Mouse (Mus musculus): ENCODE data around the gene Ccdc24. TPM values are rescaled to one million over a fixed set of nuclear protein-coding genes. Genes with fewer than 3 reads are reported as not detected.

Ccdc24 gene
- polyA plus RNA-seq, 1 experiment from 2014 or later: 2.0 TPM

DNA sequence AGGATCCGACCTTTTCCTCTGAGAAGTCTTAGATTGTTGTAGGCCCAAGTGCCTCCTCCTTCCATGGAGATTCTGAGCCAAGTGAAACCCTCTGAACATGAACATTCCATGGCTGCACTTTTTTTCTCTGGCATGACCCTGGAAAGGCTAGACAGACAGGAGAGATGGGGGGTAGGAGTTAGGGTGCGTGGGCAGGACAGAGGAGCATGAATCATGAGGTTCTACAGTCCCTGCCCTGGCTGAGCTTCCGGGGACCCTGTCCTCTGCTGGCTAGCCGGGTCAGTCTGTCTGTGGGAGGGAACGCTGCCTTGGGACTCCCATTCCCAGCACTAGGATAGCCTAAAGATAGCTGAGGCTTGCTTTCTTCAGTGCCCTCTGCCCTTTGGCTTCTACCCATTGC, 27.9 kb downstream of the Ccdc24 start:
- Histone ChIP-seq H3K9me3 (ENCODE audit: control insufficient read depth, low read length) (no peaks in the 10 kb centered on the region), H3K4me2 (ENCODE audit: low read depth, low read length) (no peak overlapping the region), H3K27ac (ENCODE audit: low read length) (no peak overlapping the region), H3K27me3 (ENCODE audit: control insufficient read depth, insufficient read depth, low read depth, low read length) (no peaks in the 10 kb centered on the region), H3K36me3 (ENCODE audit: control insufficient read depth, insufficient read depth, low read length) (no peaks in the 10 kb centered on the region), H3K4me1 (replicated peaks; ENCODE audit: control insufficient read depth, insufficient read depth, low read length) (peaks cover 5% of the 10 kb centered on the region; the same call in 1 of the 2 replicates), H3K9ac (ENCODE audit: low read length) (no peak overlapping the region), H3K4me3 (ENCODE audit: low read length) (no peak overlapping the region)
- ATAC-seq (ENCODE audit: low read depth): no peak
- WGBS: 78% methylated on average over 5 of the region's 5 CpGs

DNA sequence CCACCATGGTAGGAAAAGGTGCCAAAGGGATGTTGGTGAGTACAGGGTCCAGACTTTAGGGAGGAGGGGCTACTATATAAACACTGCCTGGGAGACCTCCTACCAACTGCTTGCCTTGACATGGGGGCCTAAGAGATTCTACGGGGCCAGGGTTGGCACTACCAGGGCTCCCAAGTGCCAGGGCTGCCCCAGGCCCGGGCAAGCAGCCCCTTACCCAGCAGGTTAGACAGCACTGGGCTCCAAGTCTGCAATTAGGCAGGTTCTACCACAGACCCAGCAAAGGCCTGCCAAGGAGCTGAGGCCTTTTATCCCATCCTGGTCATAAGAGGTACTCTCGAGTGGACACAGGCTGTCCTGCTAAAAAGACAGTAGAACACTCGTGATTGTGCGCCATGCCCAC, 29.3 kb downstream of the Ccdc24 start:
- Histone ChIP-seq H3K4me2 (ENCODE audit: low read depth, low read length) (no peak overlapping the region), H3K27ac (ENCODE audit: low read length) (no peak overlapping the region), H3K36me3 (ENCODE audit: control insufficient read depth, insufficient read depth, low read length) (no peaks in the 10 kb centered on the region), H3K9ac (ENCODE audit: low read length) (no peak overlapping the region), H3K9me3 (ENCODE audit: control insufficient read depth, low read length) (no peaks in the 10 kb centered on the region), H3K4me1 (replicated peaks; ENCODE audit: control insufficient read depth, insufficient read depth, low read length) (peaks cover 5% of the 10 kb centered on the region; the same call in 1 of the 2 replicates), H3K27me3 (ENCODE audit: control insufficient read depth, insufficient read depth, low read depth, low read length) (no peaks in the 10 kb centered on the region), H3K4me3 (ENCODE audit: low read length) (no peak overlapping the region)
- ATAC-seq (ENCODE audit: low read depth): no peak
- WGBS: 88% methylated on average over 5 of the region's 5 CpGs

DNA sequence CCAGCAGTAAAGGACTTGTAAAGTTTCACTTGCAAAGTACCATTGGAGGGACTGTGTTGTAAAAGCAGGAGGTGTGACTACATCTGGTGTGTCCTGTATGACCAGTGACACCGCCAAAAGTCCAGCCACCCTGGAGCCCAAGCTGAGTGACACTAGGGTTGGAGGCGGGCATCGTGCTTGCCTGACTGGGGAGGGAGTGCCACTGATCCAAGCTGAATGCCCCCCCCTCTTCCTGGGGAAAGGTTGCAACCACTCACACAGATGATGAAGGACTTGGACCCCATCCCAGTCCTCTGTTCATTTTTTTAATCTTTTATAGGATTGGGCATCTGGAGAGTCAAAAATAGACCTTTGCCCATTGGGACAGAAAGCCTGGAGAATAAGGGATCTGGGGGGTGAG, 30.8 kb downstream of the Ccdc24 start:
- Histone ChIP-seq H3K4me3 (ENCODE audit: low read length) (no peak overlapping the region), H3K9ac (ENCODE audit: low read length) (no peak overlapping the region), H3K36me3 (ENCODE audit: control insufficient read depth, insufficient read depth, low read length) (no peaks in the 10 kb centered on the region), H3K9me3 (ENCODE audit: control insufficient read depth, low read length) (no peaks in the 10 kb centered on the region), H3K27me3 (ENCODE audit: control insufficient read depth, insufficient read depth, low read depth, low read length) (no peaks in the 10 kb centered on the region), H3K4me1 (replicated peaks; ENCODE audit: control insufficient read depth, insufficient read depth, low read length) (peaks cover 3% of the 10 kb centered on the region; the same call in 1 of the 2 replicates), H3K27ac (ENCODE audit: low read length) (no peak overlapping the region), H3K4me2 (ENCODE audit: low read depth, low read length) (no peak overlapping the region)
- no peak for ATAC-seq (ENCODE audit: low read depth)
- WGBS: 74% methylated on average over 3 of the region's 3 CpGs

DNA sequence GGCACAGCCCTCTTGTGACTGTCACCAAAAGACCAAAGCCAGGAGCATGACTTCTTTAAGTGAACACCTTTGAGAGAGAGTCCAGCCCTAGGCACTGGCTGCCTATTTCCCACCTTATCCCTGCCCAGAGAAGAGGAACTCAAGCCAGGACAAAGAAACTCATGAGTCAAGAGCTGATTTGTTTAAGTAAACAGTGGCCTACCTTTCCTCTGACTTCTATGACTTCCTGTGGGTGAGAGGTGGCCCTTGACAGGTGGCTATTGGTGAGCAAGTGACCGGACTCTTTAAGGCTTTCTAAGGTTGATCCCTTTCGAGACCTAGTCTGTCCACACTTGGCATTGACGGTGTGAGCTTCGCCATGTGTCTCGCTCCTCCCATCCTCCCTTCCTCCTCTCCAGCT, 31.5 kb downstream of the Ccdc24 start:
- 65% methylated on average over 5 of the region's 5 CpGs for WGBS
- Histone ChIP-seq H3K36me3 (ENCODE audit: control insufficient read depth, insufficient read depth, low read length) (no peaks in the 10 kb centered on the region), H3K9me3 (ENCODE audit: control insufficient read depth, low read length) (no peaks in the 10 kb centered on the region), H3K9ac (ENCODE audit: low read length) (no peak overlapping the region), H3K4me1 (replicated peaks; ENCODE audit: control insufficient read depth, insufficient read depth, low read length) (0 out of 2 replicates have a peak, but pooled peaks cover 3% of the 10 kb centered on the region), H3K27me3 (ENCODE audit: control insufficient read depth, insufficient read depth, low read depth, low read length) (no peaks in the 10 kb centered on the region), H3K27ac (ENCODE audit: low read length) (no peak overlapping the region), H3K4me3 (ENCODE audit: low read length) (no peak overlapping the region), H3K4me2 (ENCODE audit: low read depth, low read length) (no peak overlapping the region)
- ATAC-seq (ENCODE audit: low read depth): no peak

DNA sequence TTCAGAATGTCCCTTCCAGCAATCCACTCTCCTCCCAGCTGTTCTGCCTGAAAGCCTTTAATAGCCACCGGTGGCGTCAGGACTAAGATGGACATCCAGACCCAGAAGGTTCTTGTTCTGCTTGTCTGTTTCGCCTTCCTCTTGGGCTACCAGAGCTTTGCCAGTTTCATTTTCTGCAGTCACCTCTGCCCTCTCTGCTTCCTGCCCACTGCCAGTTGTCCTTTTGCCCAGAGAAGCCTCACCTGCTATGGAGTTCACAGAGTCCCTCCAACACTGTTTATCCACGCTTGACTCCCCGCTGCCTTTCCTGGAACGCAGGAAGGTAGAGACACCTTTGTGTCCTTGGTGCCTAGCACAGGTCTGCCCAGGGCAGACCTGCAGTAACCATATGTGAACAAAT, 33.0 kb downstream of the Ccdc24 start:
- Histone ChIP-seq H3K27ac (ENCODE audit: low read length) (no peak overlapping the region), H3K4me2 (ENCODE audit: low read depth, low read length) (no peak overlapping the region), H3K9ac (ENCODE audit: low read length) (no peak overlapping the region), H3K4me1 (replicated peaks; ENCODE audit: control insufficient read depth, insufficient read depth, low read length) (peaks cover 8% of the 10 kb centered on the region; the same call in 1 of the 2 replicates), H3K9me3 (ENCODE audit: control insufficient read depth, low read length) (no peaks in the 10 kb centered on the region), H3K36me3 (ENCODE audit: control insufficient read depth, insufficient read depth, low read length) (no peaks in the 10 kb centered on the region), H3K4me3 (ENCODE audit: low read length) (no peak overlapping the region), H3K27me3 (ENCODE audit: control insufficient read depth, insufficient read depth, low read depth, low read length) (no peaks in the 10 kb centered on the region)
- no peak for ATAC-seq (ENCODE audit: low read depth)
- 79% methylated on average over 6 of the region's 6 CpGs for WGBS

DNA sequence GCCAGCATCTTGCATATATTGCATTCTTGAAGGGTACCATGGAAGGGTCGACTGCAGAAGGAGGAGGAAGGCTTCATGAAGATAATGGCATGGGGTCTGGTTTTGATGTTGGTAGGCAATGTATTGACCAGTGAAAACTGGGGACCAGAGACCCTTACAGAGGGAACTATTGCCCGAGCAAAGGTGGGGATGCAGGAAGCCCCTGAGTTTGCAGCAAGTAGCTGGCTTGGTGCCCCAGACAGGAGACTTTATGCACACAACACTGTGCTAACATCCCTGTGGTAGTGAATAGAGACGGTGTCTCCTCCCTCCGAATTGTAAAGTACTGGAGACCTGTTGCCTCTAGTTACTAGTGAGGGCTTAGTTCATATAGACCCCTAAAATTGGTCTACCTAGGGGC, 35.1 kb downstream of the Ccdc24 start:
- H3K4me3 ChIP-seq (ENCODE audit: low read length): no peak overlapping the region
- H3K27ac ChIP-seq (ENCODE audit: low read length): no peak overlapping the region
- H3K27me3 ChIP-seq (ENCODE audit: control insufficient read depth, insufficient read depth, low read depth, low read length): no peaks in the 10 kb centered on the region
- 69% methylated on average over 4 of the region's 4 CpGs for WGBS
- no peak for ATAC-seq (ENCODE audit: low read depth)
- H3K9me3 ChIP-seq (ENCODE audit: control insufficient read depth, low read length): no peaks in the 10 kb centered on the region
- H3K4me1 ChIP-seq (replicated peaks; ENCODE audit: control insufficient read depth, insufficient read depth, low read length): peaks cover 8% of the 10 kb centered on the region; the same call in 1 of the 2 replicates
- H3K9ac ChIP-seq (ENCODE audit: low read length): no peak overlapping the region
- H3K4me2 ChIP-seq (ENCODE audit: low read depth, low read length): no peak overlapping the region
- H3K36me3 ChIP-seq (ENCODE audit: control insufficient read depth, insufficient read depth, low read length): no peaks in the 10 kb centered on the region

DNA sequence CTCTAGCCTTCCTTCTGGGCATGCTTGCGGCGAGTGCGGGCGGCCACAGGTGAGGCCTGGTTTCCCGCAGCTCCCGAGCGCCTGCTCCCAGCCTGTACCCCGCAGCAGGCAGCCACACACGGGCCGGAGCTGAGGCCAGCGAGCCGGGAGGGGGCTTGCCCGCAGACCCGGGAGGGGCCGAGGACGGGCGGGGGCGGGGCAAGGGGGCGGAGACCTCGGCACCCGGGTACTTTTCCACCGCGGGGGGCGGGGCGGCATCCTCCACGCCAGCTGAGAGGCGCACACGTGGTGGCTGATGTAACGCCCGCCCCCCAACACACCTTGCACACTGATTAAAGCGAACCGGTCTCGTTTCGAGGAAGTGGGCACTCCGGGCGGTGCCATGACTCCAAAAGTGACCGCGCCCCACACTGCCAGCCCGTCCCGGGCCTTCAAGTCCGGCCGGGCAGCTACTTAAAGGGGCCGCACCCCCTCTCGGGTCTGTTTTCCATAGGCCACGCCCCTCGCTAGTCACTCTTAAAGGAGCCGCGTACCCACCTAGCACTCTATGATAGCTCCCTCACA, 36.1 kb downstream of the Ccdc24 start:
- Histone ChIP-seq H3K4me2 (ENCODE audit: low read depth, low read length) (peak overlapping the region; percentile 93), H3K4me1 (replicated peaks; ENCODE audit: control insufficient read depth, insufficient read depth, low read length) (peaks cover 8% of the 10 kb centered on the region; the same call in 1 of the 2 replicates), H3K9me3 (ENCODE audit: control insufficient read depth, low read length) (no peaks in the 10 kb centered on the region), H3K27ac (ENCODE audit: low read length) (peak overlapping the region; percentile 81), H3K36me3 (ENCODE audit: control insufficient read depth, insufficient read depth, low read length) (no peaks in the 10 kb centered on the region), H3K27me3 (ENCODE audit: control insufficient read depth, insufficient read depth, low read depth, low read length) (no peaks in the 10 kb centered on the region), H3K9ac (ENCODE audit: low read length) (peak overlapping the region; percentile 76), H3K4me3 (ENCODE audit: low read length) (peak overlapping the region; percentile 70)
- peak; percentile 90 for ATAC-seq (ENCODE audit: low read depth)
- 1% methylated on average over 36 of the region's 48 CpGs for WGBS

DNA sequence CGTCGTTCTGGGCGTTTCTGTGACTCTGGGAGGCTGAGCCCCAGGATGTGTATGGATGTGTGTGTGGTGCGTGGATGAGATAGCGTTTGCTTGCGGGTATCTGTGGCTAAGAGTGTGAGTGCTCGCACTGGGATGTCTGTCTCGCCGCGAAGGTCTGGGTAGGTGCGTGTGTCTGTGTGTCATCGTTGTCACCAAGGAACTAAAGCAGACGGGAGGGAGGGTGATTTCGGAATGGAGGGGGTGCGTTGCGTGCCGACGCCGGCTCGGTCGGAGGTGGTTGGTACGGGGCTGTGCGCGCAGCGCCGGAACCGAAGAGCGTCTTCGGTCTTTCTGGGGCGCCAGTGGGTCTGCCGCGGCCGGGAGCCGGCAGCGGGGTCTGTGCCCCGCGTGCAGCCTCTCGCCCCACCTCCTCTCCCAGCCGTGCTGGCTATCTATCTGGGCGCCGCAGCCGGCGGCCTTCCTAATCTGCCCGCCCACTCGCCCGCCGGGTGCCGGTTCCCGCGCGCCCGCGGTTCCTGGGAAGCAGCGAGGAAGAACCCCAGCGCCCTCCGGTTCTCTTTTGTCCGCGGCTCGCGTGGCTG, 36.7 kb downstream of the Ccdc24 start:
- H3K36me3 ChIP-seq (ENCODE audit: control insufficient read depth, insufficient read depth, low read length): no peaks in the 10 kb centered on the region
- ATAC-seq (ENCODE audit: low read depth): peak; percentile 26
- peak overlapping the region; percentile 76 for H3K9ac ChIP-seq (ENCODE audit: low read length)
- peak overlapping the region; percentile 70 for H3K4me3 ChIP-seq (ENCODE audit: low read length)
- peak overlapping the region; percentile 93 for H3K4me2 ChIP-seq (ENCODE audit: low read depth, low read length)
- H3K4me1 ChIP-seq (replicated peaks; ENCODE audit: control insufficient read depth, insufficient read depth, low read length): peaks cover 8% of the 10 kb centered on the region; the same call in 1 of the 2 replicates
- no peaks in the 10 kb centered on the region for H3K27me3 ChIP-seq (ENCODE audit: control insufficient read depth, insufficient read depth, low read depth, low read length)
- peak overlapping the region; percentile 81 for H3K27ac ChIP-seq (ENCODE audit: low read length)
- no peaks in the 10 kb centered on the region for H3K9me3 ChIP-seq (ENCODE audit: control insufficient read depth, low read length)
- under 1% methylated on average over 60 of the region's 60 CpGs for WGBS

DNA sequence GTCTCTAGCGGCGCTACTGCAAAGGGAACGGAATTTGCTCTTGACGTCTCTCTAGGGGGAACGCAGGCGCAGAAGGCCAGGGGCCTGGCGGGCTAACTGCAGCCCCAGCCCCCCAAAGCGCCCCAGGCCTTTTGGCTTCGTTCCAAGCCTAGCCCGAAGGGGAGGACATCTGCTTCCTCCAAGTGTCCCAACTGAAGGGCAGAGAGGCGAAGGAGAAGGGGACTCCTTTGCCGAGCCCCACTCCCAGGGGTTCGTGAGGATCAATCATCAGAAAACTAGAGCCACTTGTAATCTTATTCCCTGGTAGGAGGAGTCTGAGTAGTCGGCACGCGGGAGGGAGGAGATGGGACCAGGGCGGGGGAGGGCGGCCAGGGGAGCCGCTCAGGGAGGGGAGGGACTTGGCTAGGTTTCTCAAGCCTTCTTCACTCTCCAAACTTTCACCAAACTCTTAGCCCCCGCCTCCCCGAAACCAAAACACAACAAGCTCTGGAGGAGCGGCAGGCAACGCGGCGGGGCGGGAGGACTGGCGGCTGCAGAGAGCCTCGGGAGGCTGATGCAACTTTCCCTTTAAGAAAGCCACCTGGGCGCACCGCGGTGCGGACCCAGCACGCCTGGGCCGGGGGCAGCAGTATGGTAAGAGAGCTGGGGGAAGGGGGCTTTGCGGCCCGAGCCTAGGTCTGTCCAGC, 37.4 kb downstream of the Ccdc24 start:
- H3K4me1 ChIP-seq (replicated peaks; ENCODE audit: control insufficient read depth, insufficient read depth, low read length): peaks cover 14% of the 10 kb centered on the region
- peak; percentile 71 for ATAC-seq (ENCODE audit: low read depth)
- no peaks in the 10 kb centered on the region for H3K27me3 ChIP-seq (ENCODE audit: control insufficient read depth, insufficient read depth, low read depth, low read length)
- H3K36me3 ChIP-seq (ENCODE audit: control insufficient read depth, insufficient read depth, low read length): no peaks in the 10 kb centered on the region
- H3K4me3 ChIP-seq (ENCODE audit: low read length): peak overlapping the region; percentile 70
- H3K9ac ChIP-seq (ENCODE audit: low read length): peak overlapping the region; percentile 76
- 1% methylated on average over 33 of the region's 36 CpGs for WGBS
- peak overlapping the region; percentile 81 for H3K27ac ChIP-seq (ENCODE audit: low read length)
- H3K4me2 ChIP-seq (ENCODE audit: low read depth, low read length): peak overlapping the region; percentile 93
- no peaks in the 10 kb centered on the region for H3K9me3 ChIP-seq (ENCODE audit: control insufficient read depth, low read length)

Data from lung, embryonic 16.5 days (tissue).